Mouse (Mus musculus) kidney, adult 2 months (tissue): Measurements from ENCODE around the gene Eps15.

ENCODE experiments used
- CTCF ChIP-seq: fragments of 200-500 bp; conservative IDR thresholded peaks from 2 replicates; pipeline ENCODE4 v1.5.1; 2011; ENCODE audit warnings: low read depth, mild to moderate bottlenecking, control low read depth, low read length, moderate library complexity, mixed read lengths; ENCODE audit not compliant: insufficient read depth, insufficient read length
- POLR2A ChIP-seq: fragments of 200-500 bp; IDR thresholded peaks from one replicate; pipeline ENCODE4 v1.6.1; 2011; ENCODE audit warnings: low read depth, low read length, control low read depth

- TF ChIP-seq POLR2A (peak; percentile 25), CTCF (no peak)
These were observed at the start of gene Eps15 for GRCm38 (mm10) chr4:109279689-109280458.
